Mouse (Mus musculus) testis, adult 2 months (tissue): ENCODE data around the gene Cpox.

Experiments used
- CTCF ChIP-seq: fragments of 200-500 bp; IDR thresholded peaks from 2 replicates; pipeline ENCODE4 v1.5.1; 2012; ENCODE audit warnings: low read depth, mild to moderate bottlenecking, inconsistent platforms, low read length, moderate library complexity; ENCODE audit not compliant: control insufficient read depth, insufficient read depth, insufficient replicate concordance
- POLR2A ChIP-seq: fragments of 200-500 bp; IDR thresholded peaks from 2 replicates; pipeline ENCODE4 v1.6.1; 2012; ENCODE audit warnings: low read depth, mild to moderate bottlenecking, inconsistent platforms, low read length, moderate library complexity; ENCODE audit not compliant: control insufficient read depth

- TF ChIP-seq CTCF = no peak
- no peak for TF ChIP-seq POLR2A
Observed at GRCm38 (mm10) chr16:58702329-58702932, 32.3 kb downstream of the Cpox start.
